Mouse (Mus musculus) large intestine, adult 2 months (tissue): ENCODE measurements around the gene Pilra. TPM values are rescaled to one million over a fixed set of nuclear protein-coding genes. Genes with fewer than 3 reads are reported as not detected.
A peak's percentile ranks its signal among the peaks of the same experiment; 100 is the strongest.

Source experiments
- DNase-seq: peaks from one replicate; pipeline ENCODE4 v3.0.0-alpha.2; 2012; ENCODE audit warnings: low read depth, low spot score
- WGBS: fragments of 180-500 bp; shearing (Covaris S2); methylation state at CpG from one replicate; pipeline ENCODE4 v1.1.7; 2018; 5-methylcytosine and 5-hydroxymethylcytosine counted together
- polyA plus RNA-seq: library from polyadenylated mRNA; depleted of rRNA; stranded (reverse); fragments of >200 nt; gene quantifications from 2 replicates; pipeline ENCODE4 v1.2.3, GENCODE M21; 2012; rRNA removed

Gene Pilra
- polyA plus RNA-seq, 1 experiment, result 9.9 TPM

DNA sequence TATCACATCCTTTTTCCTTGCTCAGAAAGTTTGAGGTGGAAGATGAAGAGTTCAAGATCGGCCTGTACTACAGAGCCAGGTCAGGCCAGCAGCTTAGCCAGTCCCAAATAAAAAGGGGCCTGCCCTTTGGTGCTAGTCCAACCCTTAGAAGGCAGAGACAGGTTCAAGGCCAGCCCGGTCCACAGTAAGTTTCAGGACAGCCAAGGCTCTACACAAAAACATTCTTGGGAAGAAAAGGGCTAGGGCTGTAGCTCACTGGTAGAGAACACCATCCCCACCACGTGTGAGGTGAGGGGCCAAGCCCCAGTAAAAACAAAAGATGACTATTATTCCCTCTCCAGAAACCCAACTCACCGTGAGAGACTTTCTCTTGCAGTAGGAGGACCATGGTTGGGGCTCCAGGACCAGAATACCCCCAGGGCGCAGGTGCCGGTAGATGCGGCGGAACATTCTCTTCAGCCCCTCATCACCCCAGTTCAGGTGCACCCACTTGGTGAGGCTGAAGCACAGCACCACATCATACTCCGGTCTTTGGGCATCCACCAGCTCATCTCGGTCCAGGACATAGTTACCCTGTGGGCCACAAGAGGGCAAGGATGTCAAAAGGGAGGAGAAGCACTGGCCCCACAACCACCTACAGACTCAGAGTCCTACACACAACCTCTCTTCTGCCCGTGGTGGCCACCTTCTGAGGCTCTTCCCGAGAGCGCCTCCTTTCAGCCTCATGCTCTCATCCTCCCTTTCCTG, 53.1 kb downstream of the Pilra start:
- WGBS, result 80% methylated on average over 13 of the region's 13 CpGs
- DNase-seq, result no peak

DNA sequence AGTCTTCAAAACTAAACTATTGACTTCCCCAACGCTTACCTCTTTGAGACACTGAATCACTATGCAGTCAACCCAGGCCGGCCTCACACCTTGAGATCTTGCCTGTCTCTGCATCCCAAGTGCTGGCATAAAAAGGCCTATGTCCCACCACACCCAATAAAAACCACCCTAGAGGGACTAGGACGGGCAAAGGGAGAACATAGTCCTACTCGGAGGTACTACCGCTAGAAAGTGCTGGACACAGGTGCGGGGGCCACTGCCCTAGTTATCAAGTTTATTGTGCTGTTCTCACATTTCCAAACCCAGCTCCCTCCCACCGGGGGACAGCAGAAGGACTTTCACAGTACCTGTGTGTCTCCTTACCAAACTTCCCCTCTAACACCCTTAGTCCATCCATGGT, 54.4 kb downstream of the Pilra start:
- DNase-seq, result no peak
- 80% methylated on average over 7 of the region's 7 CpGs for WGBS

DNA sequence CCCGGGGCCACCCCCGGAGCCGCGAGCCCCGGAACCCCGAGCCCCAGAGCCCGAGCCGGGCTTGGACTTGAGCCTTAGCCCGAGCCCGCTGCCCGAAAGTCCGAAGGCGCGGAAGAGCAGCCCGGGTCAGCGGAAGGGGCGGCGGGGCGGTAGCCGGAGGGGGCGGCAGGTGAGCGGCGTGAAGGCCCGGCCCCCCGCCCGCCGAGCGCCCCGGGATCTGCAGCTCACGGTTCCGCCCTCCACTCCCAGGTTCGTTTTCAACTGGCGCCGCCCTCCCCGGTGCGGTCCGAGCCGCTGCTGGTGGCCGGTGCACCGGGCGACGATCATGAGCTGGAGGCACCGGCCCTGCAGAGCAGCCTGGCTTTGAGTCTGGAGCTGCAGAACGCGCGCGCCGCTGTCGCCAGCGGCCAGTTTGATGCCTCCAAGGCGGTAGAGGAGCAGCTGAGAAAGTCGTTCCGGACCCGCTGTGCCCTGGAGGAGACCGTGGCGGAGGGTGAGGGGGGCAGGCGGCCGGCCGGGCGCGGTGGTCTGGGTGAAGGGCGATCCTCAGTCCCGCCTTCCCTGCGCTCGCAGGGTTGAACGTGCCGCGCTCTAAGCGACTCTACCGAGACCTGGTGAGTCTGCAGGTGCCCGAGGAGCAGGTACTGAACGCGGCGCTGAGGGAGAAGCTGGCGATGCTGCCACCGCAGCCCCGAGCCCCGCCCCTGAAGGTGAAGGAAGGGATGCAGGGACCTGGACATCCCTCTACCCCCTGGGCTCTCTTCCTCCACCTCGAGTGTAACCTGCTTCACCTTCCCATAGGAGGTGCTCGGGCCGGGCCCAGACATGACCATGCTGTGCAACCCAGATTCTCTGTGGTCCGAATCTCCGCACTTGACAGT, 56.8 kb downstream of the Pilra start:
- WGBS, result under 1% methylated on average over 81 of the region's 83 CpGs
- DNase-seq, result no peak

- WGBS, result under 1% methylated on average over 31 of the region's 31 CpGs
- DNase-seq, result peak; percentile 90
Observed at GRCm38 (mm10) chr5:137778635-137779034, 57.4 kb downstream of the Pilra start, which contains the start of gene Ppp1r35. Gene Ppp1r35, plus strand, starts transcription at chr5:137778849.

- DNase-seq, result no peak
- 30% methylated on average over 7 of the region's 7 CpGs for WGBS
Observed at GRCm38 (mm10) chr5:137777267-137777845, 58.7 kb downstream of the Pilra start.

- 12% methylated on average over 5 of the region's 5 CpGs for WGBS
- no peak for DNase-seq
Observed at GRCm38 (mm10) chr5:137776408-137776918, 59.6 kb downstream of the Pilra start.

DNA sequence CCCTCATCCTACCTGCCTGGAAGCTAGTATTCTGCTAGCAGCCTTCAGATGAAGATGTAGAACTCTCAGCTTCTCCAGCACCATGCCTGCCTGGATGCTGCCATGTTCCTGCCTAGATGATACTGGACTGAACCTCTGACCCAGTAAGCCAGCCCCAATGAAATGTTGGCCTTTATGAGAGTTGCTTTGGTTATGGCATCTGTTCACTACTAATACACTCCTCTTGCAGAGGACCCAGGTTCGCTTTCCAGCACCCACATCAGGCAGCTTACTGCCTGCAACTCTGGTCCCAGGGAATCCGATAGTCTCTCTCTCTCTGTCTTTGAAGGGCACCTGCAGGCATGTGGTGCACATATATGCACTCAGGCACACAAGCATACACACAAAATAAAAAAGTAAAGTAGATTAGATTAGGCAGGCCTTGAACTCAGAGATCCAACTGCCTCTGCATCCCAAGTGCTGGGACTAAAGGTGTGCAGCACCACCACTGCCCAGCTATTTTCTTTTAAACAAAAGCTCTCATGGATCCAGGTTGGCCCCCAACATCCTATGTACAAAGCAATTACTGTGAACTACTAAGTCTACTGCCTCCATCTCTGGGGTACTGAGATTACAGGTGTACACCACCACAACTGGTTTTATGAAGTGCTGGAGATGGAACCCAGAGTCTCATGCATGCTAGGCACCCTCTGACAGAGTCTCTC, 60.3 kb downstream of the Pilra start:
- WGBS, result 95% methylated on average over 2 of the region's 2 CpGs
- no peak for DNase-seq

DNA sequence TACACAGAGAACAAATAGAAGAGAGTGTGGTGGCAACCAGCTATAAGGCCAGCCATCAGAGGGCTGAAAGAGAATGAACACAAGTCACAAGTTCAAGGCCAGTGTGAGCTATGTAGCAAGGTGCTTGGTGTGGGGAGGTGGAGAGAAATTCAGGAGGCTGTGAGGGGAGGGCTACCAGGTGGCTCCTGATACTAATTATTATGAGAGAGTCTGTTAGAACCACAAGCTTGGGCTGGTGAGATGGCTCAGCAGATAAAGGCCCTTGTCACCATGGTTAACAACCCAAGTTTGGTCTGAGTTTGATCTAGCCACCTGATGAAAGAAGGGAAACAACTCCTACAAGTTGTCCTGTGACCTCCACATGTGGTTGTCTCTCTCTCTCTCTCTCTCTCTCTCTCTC, 63.3 kb downstream of the Pilra start:
- DNase-seq, result no peak

Other genes with a start within 250 kb of the Pilra start
- gene Mospd3, start 235.2 kb downstream of the Pilra start, polyA plus RNA-seq, result 69.4 and 80.2 TPM in 2 replicates
- gene Pcolce, start 222.5 kb downstream of the Pilra start, polyA plus RNA-seq, result 41.4 and 42.7 TPM in 2 replicates
- gene Fbxo24, start 207.3 kb downstream of the Pilra start, polyA plus RNA-seq, result 0.25 and 0.37 TPM in 2 replicates
- gene Lrch4, start 207.2 kb downstream of the Pilra start, polyA plus RNA-seq, result 25.5 and 43.8 TPM in 2 replicates
- gene Gm20605, start 207.1 kb downstream of the Pilra start, polyA plus RNA-seq, result 16.2 and 24.0 TPM in 2 replicates
- 67.0 and 85.5 TPM in 2 replicates for gene Sap25, start 194.9 kb downstream of the Pilra start, polyA plus RNA-seq
- 0.71 and 0.90 TPM in 2 replicates for gene Irs3, start 190.6 kb downstream of the Pilra start, polyA plus RNA-seq
- gene Agfg2, start 151.6 kb downstream of the Pilra start, polyA plus RNA-seq, result 11.9 and 14.8 TPM in 2 replicates
- gene Nyap1, start 94.7 kb downstream of the Pilra start, polyA plus RNA-seq, result 5.0 and 8.0 TPM in 2 replicates
- 121 and 125 TPM in 2 replicates for gene Tsc22d4, start 90.6 kb downstream of the Pilra start, polyA plus RNA-seq
- 31.2 and 34.9 TPM in 2 replicates for gene Ppp1r35, start 57.4 kb downstream of the Pilra start, polyA plus RNA-seq
- 33.7 and 40.1 TPM in 2 replicates for gene Mepce, start 48.6 kb downstream of the Pilra start, polyA plus RNA-seq
- gene Zcwpw1, start 48.5 kb downstream of the Pilra start, polyA plus RNA-seq, result 0.48 and 0.84 TPM in 2 replicates
- 6.6 and 8.9 TPM in 2 replicates for gene Pilrb1, start 21.8 kb upstream of the Pilra start, polyA plus RNA-seq
- 7.5 and 11.9 TPM in 2 replicates for gene Pilrb2, start 35.5 kb upstream of the Pilra start, polyA plus RNA-seq
- gene Cyp3a13, start 85.3 kb upstream of the Pilra start, polyA plus RNA-seq, result 23.5 and 51.9 TPM in 2 replicates
- gene Gjc3, start 126.8 kb upstream of the Pilra start, polyA plus RNA-seq, result 0.11 and 0.16 TPM in 2 replicates
- 0.17 TPM in 1 of 2 replicates, not detected in the other for gene Azgp1, start 145.2 kb upstream of the Pilra start, polyA plus RNA-seq
- gene Smok3a, start 185.0 kb upstream of the Pilra start, polyA plus RNA-seq, result not detected in 2 replicates
- gene Smok3b, start 185.1 kb upstream of the Pilra start, polyA plus RNA-seq, result not detected in 2 replicates
- gene Smok3c, start 216.9 kb upstream of the Pilra start, polyA plus RNA-seq, result not detected in 2 replicates
- gene Zkscan1, start 248.8 kb upstream of the Pilra start, polyA plus RNA-seq, result 2.9 and 5.3 TPM in 2 replicates